Mouse (Mus musculus) bone marrow, adult 2 months (tissue): ENCODE data around the gene Fbxl14.

ENCODE experiments used
- CTCF ChIP-seq: fragments of 200-500 bp; IDR thresholded peaks from 2 replicates; pipeline ENCODE4 v1.5.1; 2011; ENCODE audit warnings: low read length, control low read depth; ENCODE audit not compliant: control insufficient read depth, insufficient read depth
- POLR2A ChIP-seq: fragments of 200-500 bp; IDR thresholded peaks from 2 replicates; pipeline ENCODE4 v1.6.1; 2011; ENCODE audit warnings: low read depth, mild to moderate bottlenecking, control low read depth, low read length, borderline replicate concordance; ENCODE audit not compliant: control insufficient read depth

DNA sequence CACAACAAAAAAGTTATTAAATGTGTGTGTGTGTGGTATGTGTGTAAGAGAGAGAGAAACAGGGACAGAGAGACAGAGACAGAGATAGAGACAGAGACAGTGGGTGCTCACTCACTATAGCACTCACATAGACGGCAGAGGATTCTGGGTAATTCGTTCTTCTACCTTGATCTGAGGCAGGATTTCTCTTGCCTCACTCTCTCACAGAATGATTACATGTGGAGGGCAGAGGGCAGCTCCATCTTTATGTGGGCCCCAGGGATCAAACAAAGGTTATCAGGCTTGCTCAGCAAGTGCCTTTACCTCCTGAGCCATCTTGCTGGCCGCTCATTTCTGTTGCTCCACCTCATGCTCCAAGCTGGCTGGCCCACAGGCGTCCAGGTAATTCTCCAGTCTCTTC, 45.1 kb upstream of the Fbxl14 start:
- TF ChIP-seq CTCF (no peak), POLR2A (no peak)
